Mouse (Mus musculus): ENCODE measurements around the gene Chrna5. TPM values are rescaled to one million over a fixed set of nuclear protein-coding genes. Genes with fewer than 3 reads are reported as not detected.

Gene Chrna5
- polyA plus RNA-seq, 1 experiment from 2014 or later = 1.3 TPM

DNA sequence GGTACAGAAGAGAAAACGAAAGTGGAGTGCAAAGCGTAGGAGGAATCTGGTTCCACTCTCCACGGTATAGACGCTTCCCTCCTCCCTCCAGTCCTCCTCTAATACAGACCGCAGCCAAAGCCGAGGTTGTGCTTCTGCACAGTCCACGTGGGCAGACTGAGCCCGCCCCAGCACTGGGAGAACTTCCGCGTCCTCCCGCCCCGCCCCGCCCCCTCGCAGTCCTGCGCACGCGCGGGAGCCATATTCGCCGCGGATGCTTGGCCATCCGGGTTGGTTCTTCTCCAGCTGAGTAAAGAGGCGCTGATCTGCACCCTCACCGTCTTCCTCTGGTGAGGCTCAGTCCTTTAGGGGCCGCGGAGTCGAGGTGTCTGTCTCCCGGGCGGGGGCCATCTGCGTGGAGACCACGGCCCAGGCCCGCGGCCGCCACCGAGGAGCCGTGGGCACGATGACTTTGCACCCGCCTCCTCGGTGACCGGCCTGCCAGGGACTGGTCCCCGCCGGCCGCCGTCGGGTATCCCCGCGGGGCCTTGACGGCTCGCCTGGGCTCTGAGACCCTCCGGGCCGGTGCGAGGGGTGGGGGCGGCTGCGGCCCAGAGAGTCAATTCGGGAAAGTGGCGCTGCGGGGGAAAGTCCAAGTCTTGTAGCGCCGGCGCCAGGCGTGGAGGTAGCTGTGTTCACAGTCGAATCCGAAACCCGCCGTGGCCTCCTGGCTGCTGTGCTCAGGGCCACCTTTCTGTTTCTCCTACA lies 29.9 kb upstream of the Chrna5 start, which contains the start of the genes Psma4 and AY074887:
Psma4 (plus strand) TSS at position 216 of the 747 bp plus-strand sequence.
AY074887 (minus strand) TSS at position 424 of the 747 bp plus-strand sequence.
- peak within 1 kb of the TSS; percentile 85 for H3K27ac ChIP-seq (ENCODE audit: low read depth, low read length)
- no peak; the same call in 1 of the 2 replicates for TF ChIP-seq CTCF (IDR thresholded peaks at IDR 0.05; ENCODE audit: low read depth)
- peaks cover 18% of the 10 kb centered on the region for H3K36me3 ChIP-seq (ENCODE audit: control insufficient read depth, insufficient read depth)
- H3K4me2 ChIP-seq (replicated peaks; ENCODE audit: low read depth) = peak within 1 kb of the TSS; percentile 76
- no peaks in the 10 kb centered on the region for H3K9me3 ChIP-seq (ENCODE audit: control insufficient read depth)
- H3K4me1 ChIP-seq (replicated peaks; ENCODE audit: control insufficient read depth, insufficient read depth, low read length) = 0 out of 2 replicates have a peak, but pooled peaks cover 7% of the 10 kb centered on the region
- H3K27me3 ChIP-seq (replicated peaks; ENCODE audit: control insufficient read depth, insufficient read depth, low read length) = no peaks in the 10 kb centered on the region
- peak within 1 kb of the TSS; percentile 94 for H3K4me3 ChIP-seq (ENCODE audit: low read depth, low read length)
- WGBS = under 1% methylated on average over 64 of the region's 65 CpGs
- peak within 1 kb of the TSS; percentile 88 for H3K9ac ChIP-seq (ENCODE audit: low read depth, low read length)
- ATAC-seq = peak; percentile 99

DNA sequence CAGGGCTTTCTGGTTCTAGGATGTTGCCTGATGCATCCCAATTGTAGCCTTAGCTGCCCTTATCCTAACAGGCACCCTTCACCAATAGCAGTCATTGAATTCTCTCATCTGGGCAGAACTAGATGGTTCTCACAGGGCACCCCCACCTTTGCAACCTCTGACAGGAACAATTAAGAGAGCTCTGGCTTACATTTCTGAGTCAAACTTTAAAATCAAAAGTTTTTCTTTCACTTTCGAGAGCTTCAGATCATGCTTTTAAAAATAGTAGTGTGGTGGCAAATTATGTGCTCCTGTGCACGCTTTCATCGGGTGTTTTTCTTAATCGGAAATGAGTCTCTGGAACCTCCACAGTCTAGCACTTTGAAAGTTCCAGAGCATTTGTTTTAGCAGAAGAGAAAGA lies 19.6 kb upstream of the Chrna5 start:
- no peak for TF ChIP-seq CTCF (IDR thresholded peaks at IDR 0.05; ENCODE audit: low read depth)
- no peaks in the 10 kb centered on the region for H3K9me3 ChIP-seq (ENCODE audit: control insufficient read depth)
- 0 out of 2 replicates have a peak, but pooled peaks cover 3% of the 10 kb centered on the region for H3K4me1 ChIP-seq (replicated peaks; ENCODE audit: control insufficient read depth, insufficient read depth, low read length)
- H3K4me2 ChIP-seq (replicated peaks; ENCODE audit: low read depth) = no peak overlapping the region
- 93% methylated on average over 4 of the region's 4 CpGs for WGBS
- H3K9ac ChIP-seq (ENCODE audit: low read depth, low read length) = no peak overlapping the region
- H3K4me3 ChIP-seq (ENCODE audit: low read depth, low read length) = no peak overlapping the region
- H3K36me3 ChIP-seq (ENCODE audit: control insufficient read depth, insufficient read depth) = peaks cover 30% of the 10 kb centered on the region
- no peak overlapping the region for H3K27ac ChIP-seq (ENCODE audit: low read depth, low read length)
- ATAC-seq = no peak
- H3K27me3 ChIP-seq (replicated peaks; ENCODE audit: control insufficient read depth, insufficient read depth, low read length) = no peaks in the 10 kb centered on the region

DNA sequence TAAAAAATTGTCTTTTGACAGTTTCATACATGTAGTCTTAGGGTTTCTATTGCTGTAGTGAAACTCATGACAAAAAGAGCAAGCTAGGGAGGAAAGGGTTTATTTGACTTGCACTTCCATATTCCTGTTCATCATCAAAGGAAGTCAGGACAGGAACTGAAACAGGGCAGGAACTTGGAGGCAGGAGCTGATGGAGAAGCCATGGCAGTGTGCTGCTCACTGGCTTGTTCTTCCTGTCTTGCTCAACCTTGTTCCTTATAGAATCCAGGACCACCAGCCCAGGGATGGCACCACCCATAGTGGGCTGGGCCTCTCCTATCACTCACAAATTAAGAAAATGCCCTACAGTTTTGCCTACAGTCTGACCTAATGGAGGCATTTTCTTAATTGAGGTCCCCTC lies 17.0 kb upstream of the Chrna5 start:
- Histone ChIP-seq H3K9ac (ENCODE audit: low read depth, low read length) (no peak overlapping the region), H3K27ac (ENCODE audit: low read depth, low read length) (no peak overlapping the region), H3K36me3 (ENCODE audit: control insufficient read depth, insufficient read depth) (peaks cover 5% of the 10 kb centered on the region), H3K9me3 (ENCODE audit: control insufficient read depth) (0 out of 2 replicates have a peak, but pooled peaks cover 4% of the 10 kb centered on the region), H3K27me3 (replicated peaks; ENCODE audit: control insufficient read depth, insufficient read depth, low read length) (no peaks in the 10 kb centered on the region), H3K4me1 (replicated peaks; ENCODE audit: control insufficient read depth, insufficient read depth, low read length) (0 out of 2 replicates have a peak, but pooled peaks cover 3% of the 10 kb centered on the region), H3K4me3 (ENCODE audit: low read depth, low read length) (no peak overlapping the region), H3K4me2 (replicated peaks; ENCODE audit: low read depth) (no peak overlapping the region)
- no peak for TF ChIP-seq CTCF (IDR thresholded peaks at IDR 0.05; ENCODE audit: low read depth)
- no peak for ATAC-seq

GRCm38 (mm10) chr9:54969972-54970637 lies 10.6 kb upstream of the Chrna5 start:
- Histone ChIP-seq H3K4me2 (replicated peaks; ENCODE audit: low read depth) (no peak overlapping the region), H3K27me3 (replicated peaks; ENCODE audit: control insufficient read depth, insufficient read depth, low read length) (no peaks in the 10 kb centered on the region), H3K27ac (ENCODE audit: low read depth, low read length) (no peak overlapping the region), H3K36me3 (ENCODE audit: control insufficient read depth, insufficient read depth) (no peaks in the 10 kb centered on the region), H3K9ac (ENCODE audit: low read depth, low read length) (no peak overlapping the region), H3K9me3 (ENCODE audit: control insufficient read depth) (0 out of 2 replicates have a peak, but pooled peaks cover 4% of the 10 kb centered on the region), H3K4me1 (replicated peaks; ENCODE audit: control insufficient read depth, insufficient read depth, low read length) (no peaks in the 10 kb centered on the region), H3K4me3 (ENCODE audit: low read depth, low read length) (no peak overlapping the region)
- 43% methylated on average over 8 of the region's 8 CpGs for WGBS
- TF ChIP-seq CTCF (IDR thresholded peaks at IDR 0.05; ENCODE audit: low read depth) = no peak
- ATAC-seq = no peak

- Histone ChIP-seq H3K36me3 (ENCODE audit: control insufficient read depth, insufficient read depth) (no peaks in the 10 kb centered on the region), H3K4me2 (replicated peaks; ENCODE audit: low read depth) (peak overlapping the region; percentile 99), H3K4me1 (replicated peaks; ENCODE audit: control insufficient read depth, insufficient read depth, low read length) (no peaks in the 10 kb centered on the region), H3K4me3 (ENCODE audit: low read depth, low read length) (peak overlapping the region; percentile 63), H3K27me3 (replicated peaks; ENCODE audit: control insufficient read depth, insufficient read depth, low read length) (peaks cover 42% of the 10 kb centered on the region), H3K9ac (ENCODE audit: low read depth, low read length) (peak overlapping the region; percentile 37; the same call in 1 of the 2 replicates), H3K9me3 (ENCODE audit: control insufficient read depth) (no peaks in the 10 kb centered on the region), H3K27ac (ENCODE audit: low read depth, low read length) (no peak overlapping the region)
- peak; percentile 66 for ATAC-seq
- WGBS = under 1% methylated on average over 84 of the region's 85 CpGs
- TF ChIP-seq CTCF (IDR thresholded peaks at IDR 0.05; ENCODE audit: low read depth) = no peak
Observed at GRCm38 (mm10) chr9:54981291-54982191, 861 bp downstream of the Chrna5 start.
